In genomic region chr1:152669446-152670180, GRCm38 (mm10) we compare ENCODE assay signal across 13 mouse cellular contexts.
DNase-seq lines count a peak whose midpoint lies in the region; ATAC-seq and TF ChIP-seq lines count a peak whose summit lies in the region.
"Had no signal": no experiment of that assay in that cellular context is flagged by ENCODE, and none has a peak within 500 bp of the region (broad histone marks: within the 10 kb centered on the region; RNA-seq: fewer than 3 reads in every experiment).

No protein-coding gene starts in this region.

- H3K27ac ChIP-seq in hindbrain, postnatal 0 days, result no peak overlapping the region
- no peak overlapping the region for H3K27ac ChIP-seq in hindbrain, embryonic 14.5 days
- H3K27ac ChIP-seq in midbrain, embryonic 11.5 days (ENCODE audit: low read depth, low read length), result no peak overlapping the region
- no peak overlapping the region for H3K27ac ChIP-seq in midbrain, embryonic 16.5 days (ENCODE audit: low read length)
- peak overlapping the region; percentile 73 for H3K27ac ChIP-seq in heart, embryonic 12.5 days (ENCODE audit: poor library complexity, severe bottlenecking)
- H3K27ac ChIP-seq: neural tube, embryonic 12.5 days had no signal

- TF ChIP-seq CTCF in hindbrain, postnatal 0 days (IDR thresholded peaks at IDR 0.05; ENCODE audit: low read depth), result no peak

- H3K4me3 ChIP-seq in hindbrain, postnatal 0 days (ENCODE audit: low read length), result no peak overlapping the region
- no peak overlapping the region for H3K4me3 ChIP-seq in hindbrain, embryonic 14.5 days (replicated peaks; ENCODE audit: low read length)
- no peak overlapping the region for H3K4me3 ChIP-seq in midbrain, embryonic 11.5 days (ENCODE audit: low read depth, low read length)
- no peak overlapping the region for H3K4me3 ChIP-seq in midbrain, embryonic 16.5 days (ENCODE audit: low read depth, low read length)
- no peak overlapping the region for H3K4me3 ChIP-seq in heart, embryonic 12.5 days
- H3K4me3 ChIP-seq: neural tube, embryonic 12.5 days had no signal

- DNase-seq in hindbrain, postnatal 0 days (ENCODE audit: low spot score), result no peak
- DNase-seq in hindbrain, embryonic 14.5 days (ENCODE audit: low spot score), result no peak
- peak; percentile 87 for DNase-seq in midbrain, embryonic 11.5 days (ENCODE audit: low spot score, missing footprints)
- no peak for DNase-seq in thymus, postnatal 0 days (ENCODE audit: low spot score)
- no peak for DNase-seq in layer of hippocampus, postnatal 36 days
- DNase-seq: cerebellum, adult 11-12 months; gastrocnemius, postnatal 14 days; left cerebral cortex, postnatal 4 days; right cerebral cortex, postnatal 14 days had no signal

- H3K36me3 ChIP-seq in hindbrain, postnatal 0 days (ENCODE audit: insufficient read depth, low read length), result no peaks in the 10 kb centered on the region
- no peaks in the 10 kb centered on the region for H3K36me3 ChIP-seq in hindbrain, embryonic 14.5 days (replicated peaks; ENCODE audit: control insufficient read depth, insufficient read depth)
- no peaks in the 10 kb centered on the region for H3K36me3 ChIP-seq in midbrain, embryonic 11.5 days (ENCODE audit: control insufficient read depth, insufficient read depth, low read length)
- no peaks in the 10 kb centered on the region for H3K36me3 ChIP-seq in midbrain, embryonic 16.5 days (ENCODE audit: control insufficient read depth, insufficient read depth, low read length)
- no peaks in the 10 kb centered on the region for H3K36me3 ChIP-seq in heart, embryonic 12.5 days
- H3K36me3 ChIP-seq: neural tube, embryonic 12.5 days had no signal

- 0 out of 2 replicates have a peak, but pooled peaks cover 2% of the 10 kb centered on the region for H3K4me1 ChIP-seq in hindbrain, postnatal 0 days (ENCODE audit: insufficient read depth, low read length)
- H3K4me1 ChIP-seq in hindbrain, embryonic 14.5 days (replicated peaks; ENCODE audit: control insufficient read depth, insufficient read depth, low read length), result no peaks in the 10 kb centered on the region
- peaks cover 5% of the 10 kb centered on the region for H3K4me1 ChIP-seq in midbrain, embryonic 11.5 days (ENCODE audit: control insufficient read depth, insufficient read depth, low read length)
- 0 out of 2 replicates have a peak, but pooled peaks cover 2% of the 10 kb centered on the region for H3K4me1 ChIP-seq in midbrain, embryonic 16.5 days (ENCODE audit: control insufficient read depth, insufficient read depth, low read length)
- peaks cover 22% of the 10 kb centered on the region for H3K4me1 ChIP-seq in heart, embryonic 12.5 days (replicated peaks)
- H3K4me1 ChIP-seq: neural tube, embryonic 12.5 days had no signal

- no peak overlapping the region for H3K9ac ChIP-seq in hindbrain, postnatal 0 days (replicated peaks; ENCODE audit: low read length)
- H3K9ac ChIP-seq in hindbrain, embryonic 14.5 days, result no peak overlapping the region
- no peak overlapping the region for H3K9ac ChIP-seq in midbrain, embryonic 11.5 days (ENCODE audit: low read length)
- no peak overlapping the region for H3K9ac ChIP-seq in midbrain, embryonic 16.5 days (ENCODE audit: low read depth, low read length)
- no peak overlapping the region for H3K9ac ChIP-seq in heart, embryonic 12.5 days
- H3K9ac ChIP-seq: neural tube, embryonic 12.5 days had no signal

- H3K4me2 ChIP-seq in hindbrain, postnatal 0 days (ENCODE audit: low read depth, low read length), result no peak overlapping the region
- H3K4me2 ChIP-seq in hindbrain, embryonic 14.5 days (replicated peaks), result no peak overlapping the region
- no peak overlapping the region for H3K4me2 ChIP-seq in midbrain, embryonic 11.5 days
- no peak overlapping the region for H3K4me2 ChIP-seq in midbrain, embryonic 16.5 days (ENCODE audit: low read length)
- H3K4me2 ChIP-seq in heart, embryonic 12.5 days, result no peak overlapping the region; the same call in 1 of the 2 replicates
- H3K4me2 ChIP-seq: neural tube, embryonic 12.5 days had no signal

- 32% methylated on average over 8 of the region's 8 CpGs for WGBS in hindbrain, postnatal 0 days
- WGBS in hindbrain, embryonic 14.5 days, result 41% methylated on average over 8 of the region's 8 CpGs
- WGBS in midbrain, embryonic 11.5 days, result 55% methylated on average over 8 of the region's 8 CpGs
- WGBS in midbrain, embryonic 16.5 days, result 47% methylated on average over 8 of the region's 8 CpGs
- WGBS in heart, embryonic 12.5 days, result 37% methylated on average over 8 of the region's 8 CpGs

- no peaks in the 10 kb centered on the region for H3K27me3 ChIP-seq in hindbrain, postnatal 0 days (ENCODE audit: insufficient read depth, low read length)
- no peaks in the 10 kb centered on the region for H3K27me3 ChIP-seq in hindbrain, embryonic 14.5 days (ENCODE audit: control insufficient read depth, insufficient read depth, low read length)
- no peaks in the 10 kb centered on the region for H3K27me3 ChIP-seq in midbrain, embryonic 11.5 days (ENCODE audit: control insufficient read depth, insufficient read depth, low read length)
- no peaks in the 10 kb centered on the region for H3K27me3 ChIP-seq in midbrain, embryonic 16.5 days (ENCODE audit: control insufficient read depth, insufficient read depth, low read depth, low read length)
- no peaks in the 10 kb centered on the region for H3K27me3 ChIP-seq in heart, embryonic 12.5 days (replicated peaks)
- H3K27me3 ChIP-seq: neural tube, embryonic 12.5 days had no signal

- ATAC-seq in hindbrain, postnatal 0 days, result peak; percentile 35; the same call in 1 of the 2 replicates
- ATAC-seq in hindbrain, embryonic 14.5 days (ENCODE audit: low FRiP score), result no peak
- ATAC-seq in midbrain, embryonic 11.5 days (ENCODE audit: low FRiP score), result no peak; the same call in 1 of the 2 replicates
- no peak for ATAC-seq in midbrain, embryonic 16.5 days
- peak; percentile 66 for ATAC-seq in heart, embryonic 12.5 days (ENCODE audit: insufficient number of reproducible peaks, low FRiP score)
- no peak for ATAC-seq in granulocyte monocyte progenitor cell, adult 5-6 weeks (replicated peaks; ENCODE audit: poor library complexity, severe bottlenecking)

- H3K9me3 ChIP-seq in hindbrain, postnatal 0 days (ENCODE audit: low read length), result no peaks in the 10 kb centered on the region
- H3K9me3 ChIP-seq in hindbrain, embryonic 14.5 days (ENCODE audit: control insufficient read depth, low read length), result no peaks in the 10 kb centered on the region
- H3K9me3 ChIP-seq in midbrain, embryonic 11.5 days (ENCODE audit: control insufficient read depth, low read length), result no peaks in the 10 kb centered on the region
- H3K9me3 ChIP-seq in midbrain, embryonic 16.5 days (replicated peaks; ENCODE audit: control insufficient read depth, low read length, poor library complexity, severe bottlenecking), result no peaks in the 10 kb centered on the region
- no peaks in the 10 kb centered on the region for H3K9me3 ChIP-seq in heart, embryonic 12.5 days (replicated peaks)
- H3K9me3 ChIP-seq: neural tube, embryonic 12.5 days had no signal

Comparison
In these comparisons a context has a peak if more than half of its experiments do, and no peak if none do; other contexts are left out.
1. ATAC-seq: peak in hindbrain, postnatal 0 days (single experiment) and heart, embryonic 12.5 days (single experiment); none in hindbrain, embryonic 14.5 days (single experiment), midbrain, embryonic 11.5 days (single experiment), midbrain, embryonic 16.5 days (single experiment) and granulocyte monocyte progenitor cell, adult 5-6 weeks (single experiment).